Mouse (Mus musculus) G1E (cell line): ENCODE measurements at regions not wholly inside any gene's neighbourhood (a gene's known extent, or its start where the extent isn't known, plus 50 kb on each side); places are given as distances from the start of the nearest gene placed in this dataset.

Experiments
- CTCF ChIP-seq: IDR thresholded peaks from 2 replicates; pipeline ENCODE4 v1.5.1; 2012; ENCODE audit warnings: low read depth, low read length, inconsistent platforms, mixed read lengths
- GATA1 ChIP-seq: IDR thresholded peaks from 2 replicates; pipeline ENCODE4 v1.6.1; 2012; ENCODE audit warnings: borderline replicate concordance, low read length, inconsistent platforms, mixed read lengths
- POLR2AphosphoS5 ChIP-seq: IDR thresholded peaks from 2 replicates; pipeline ENCODE4 v1.6.1; 2012; ENCODE audit warnings: low read depth, low read length, inconsistent platforms; ENCODE audit not compliant: insufficient replicate concordance
- TAL1 ChIP-seq: conservative IDR thresholded peaks from 2 replicates; pipeline ENCODE4 v1.6.1; 2012; ENCODE audit warnings: low read depth, low read length, inconsistent platforms, mixed read lengths

GRCm38 (mm10) chr13:5229476-5229875 lies 620.5 kb upstream of the Akr1e1 start:
- TF ChIP-seq CTCF (no peak), GATA1 (no peak), POLR2AphosphoS5 (no peak), TAL1 (no peak)
